In the genomic region with DNA sequence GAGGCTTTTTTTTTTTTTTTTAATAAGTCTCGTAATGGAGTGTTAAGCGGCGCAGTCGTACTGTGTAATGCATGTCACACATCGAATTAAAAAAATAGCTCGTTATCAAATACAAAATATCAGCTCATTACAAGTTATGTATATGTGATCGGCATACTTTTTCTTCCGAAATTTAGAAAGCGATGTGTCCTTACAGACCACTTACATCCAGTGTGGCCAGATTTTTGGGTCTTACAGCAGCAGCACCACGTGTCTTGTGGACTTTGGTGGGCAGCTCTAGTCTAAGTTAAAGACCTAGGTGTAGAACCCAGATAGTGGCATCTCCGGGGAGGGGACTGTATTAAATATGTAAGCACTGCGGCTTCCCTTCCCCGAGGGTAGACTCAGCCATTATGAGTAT, we compare ENCODE assay signal across 8 mouse cellular contexts. TPM values are rescaled to one million over a fixed set of nuclear protein-coding genes. Genes with fewer than 3 reads are reported as not detected.
A peak's percentile ranks its signal among the peaks of the same experiment; 100 is the strongest.
DNase-seq lines count a peak whose midpoint lies in the region; ATAC-seq and TF ChIP-seq lines count a peak whose summit lies in the region.

No protein-coding gene starts in this region.

- peak overlapping the region; percentile 70 for H3K4me2 ChIP-seq in heart, postnatal 0 days (ENCODE audit: low read depth, low read length)
- H3K4me2 ChIP-seq in liver, embryonic 14.5 days (ENCODE audit: low read depth), result peak overlapping the region; percentile 97
- H3K4me2 ChIP-seq in stomach, embryonic 16.5 days (ENCODE audit: low read depth, low read length), result peak overlapping the region; percentile 86

- H3K4me1 ChIP-seq in brown adipose tissue, adult 24 weeks (ENCODE audit: control insufficient read depth, insufficient read depth, insufficient read length, low read length), result peaks cover 9% of the 10 kb centered on the region; the same call in 1 of the 2 replicates
- peaks cover 12% of the 10 kb centered on the region; the same call in 1 of the 2 replicates for H3K4me1 ChIP-seq in heart, postnatal 0 days (ENCODE audit: control insufficient read depth, insufficient read depth)
- peaks cover 2 to 18% of the 10 kb centered on the region in 2 experiments for H3K4me1 ChIP-seq in liver, embryonic 14.5 days (replicated peaks; ENCODE audit: control insufficient read depth in 2 of 2, insufficient read depth in 2 of 2, low read length in 1 of 2)
- peaks cover 12% of the 10 kb centered on the region; the same call in 1 of the 2 replicates for H3K4me1 ChIP-seq in stomach, embryonic 16.5 days (ENCODE audit: control insufficient read depth, insufficient read depth, low read length)

- no peak for TF ChIP-seq EP300 in heart, postnatal 0 days (IDR thresholded peaks at IDR 0.05; ENCODE audit: low read depth)
- TF ChIP-seq EP300 in liver, embryonic 14.5 days (IDR thresholded peaks at IDR 0.05; ENCODE audit: low read depth), result no peak

- peak overlapping the region; percentile 97 for H3K9ac ChIP-seq in heart, postnatal 0 days (replicated peaks; ENCODE audit: low read depth, low read length)
- peak overlapping the region; percentile 90 for H3K9ac ChIP-seq in liver, embryonic 14.5 days (replicated peaks)
- H3K9ac ChIP-seq in stomach, embryonic 16.5 days (ENCODE audit: low read length), result peak overlapping the region; percentile 91

- peaks cover 16% of the 10 kb centered on the region for H3K36me3 ChIP-seq in heart, postnatal 0 days (replicated peaks; ENCODE audit: control insufficient read depth, insufficient read depth, low read length)
- peaks cover 11% of the 10 kb centered on the region for H3K36me3 ChIP-seq in liver, embryonic 14.5 days (replicated peaks; ENCODE audit: control insufficient read depth, insufficient read depth, low read depth)
- peaks cover 4% of the 10 kb centered on the region; the same call in 1 of the 2 replicates for H3K36me3 ChIP-seq in stomach, embryonic 16.5 days (ENCODE audit: control insufficient read depth, insufficient read depth, low read length)

- intact Hi-C loops in left cerebral cortex, adult 2 months (cut with DNase I), result no loop called here

- no peak for TF ChIP-seq CTCF in left cerebral cortex, adult 2 months (IDR thresholded peaks at IDR 0.05)
- TF ChIP-seq CTCF in heart, postnatal 0 days (IDR thresholded peaks at IDR 0.05; ENCODE audit: low read depth), result no peak
- TF ChIP-seq CTCF in liver, embryonic 14.5 days (IDR thresholded peaks at IDR 0.05; ENCODE audit: low read depth), result no peak

- H3K27ac ChIP-seq in left cerebral cortex, adult 2 months, result no peak overlapping the region; the same call in 1 of the 2 replicates
- no peak overlapping the region for H3K27ac ChIP-seq in brown adipose tissue, adult 24 weeks (replicated peaks; ENCODE audit: low read depth, low read length)
- peak overlapping the region; percentile 94 for H3K27ac ChIP-seq in heart, postnatal 0 days (ENCODE audit: low read depth)
- H3K27ac ChIP-seq in liver, embryonic 14.5 days, result peak overlapping the region; percentile 65
- H3K27ac ChIP-seq in stomach, embryonic 16.5 days (ENCODE audit: low read length), result no peak overlapping the region; the same call in 1 of the 2 replicates

- no peaks in the 10 kb centered on the region for H3K9me3 ChIP-seq in heart, postnatal 0 days (replicated peaks; ENCODE audit: control insufficient read depth, low read length)
- no peaks in the 10 kb centered on the region for H3K9me3 ChIP-seq in liver, embryonic 14.5 days (ENCODE audit: control insufficient read depth, low read length)
- no peaks in the 10 kb centered on the region for H3K9me3 ChIP-seq in stomach, embryonic 16.5 days (replicated peaks; ENCODE audit: control insufficient read depth, low read length)

- no peak for ATAC-seq in heart, postnatal 0 days (ENCODE audit: insufficient read depth, low read depth)
- peak; percentile 22 for ATAC-seq in liver, embryonic 14.5 days (ENCODE audit: insufficient read depth)
- ATAC-seq in stomach, embryonic 16.5 days (ENCODE audit: insufficient read depth, low FRiP score), result no peak

- WGBS in heart, postnatal 0 days, result under 1% methylated on average over 13 of the region's 13 CpGs
- under 1% methylated on average over 13 of the region's 13 CpGs for WGBS in liver, embryonic 14.5 days (ENCODE audit: insufficient replicate concordance)
- WGBS in stomach, embryonic 16.5 days, result under 1% methylated on average over 13 of the region's 13 CpGs

- peak overlapping the region; percentile 94 for H3K4me3 ChIP-seq in left cerebral cortex, adult 2 months
- peak overlapping the region; percentile 100 for H3K4me3 ChIP-seq in brown adipose tissue, adult 24 weeks (ENCODE audit: insufficient read depth, low read depth, low read length)
- H3K4me3 ChIP-seq in heart, postnatal 0 days (ENCODE audit: low read depth, low read length), result peak overlapping the region; percentile 100
- peak overlapping the region; percentile 73 to 94 for H3K4me3 ChIP-seq in liver, embryonic 14.5 days (ENCODE audit: insufficient read depth in 1 of 2, low read depth in 2 of 2, low read length in 2 of 2)
- peak overlapping the region; percentile 96 for H3K4me3 ChIP-seq in stomach, embryonic 16.5 days (replicated peaks; ENCODE audit: low read length)

- no peaks in the 10 kb centered on the region for H3K27me3 ChIP-seq in heart, postnatal 0 days (ENCODE audit: control insufficient read depth, insufficient read depth, low read length)
- H3K27me3 ChIP-seq in liver, embryonic 14.5 days (ENCODE audit: control insufficient read depth, insufficient read depth, low read length), result no peaks in the 10 kb centered on the region
- H3K27me3 ChIP-seq in stomach, embryonic 16.5 days (ENCODE audit: control insufficient read depth, insufficient read depth, low read length), result no peaks in the 10 kb centered on the region

- DNase-seq in left cerebral cortex, adult 2 months (ENCODE audit: extremely low spot score in 1 of 2, low spot score in 2 of 2), result no peak
- no peak for DNase-seq in left cerebral cortex, adult 18-20 months (ENCODE audit: low spot score in 2 of 2)
- no peak for DNase-seq in heart, postnatal 0 days (ENCODE audit: low spot score)
- DNase-seq in liver, embryonic 14.5 days (ENCODE audit: low read depth in 3 of 3, low spot score in 3 of 3), result peak in 1 of 3 experiments; percentile 19
- no peak for DNase-seq in MN1 (ENCODE audit: low spot score)
- DNase-seq in gastrocnemius, postnatal 25 days, result no peak

RNA-seq across cellular contexts. Expression of a gene that starts 0.5 kb away (rescaled TPM):
- 10 to 100 TPM; 33.5 to 35.4 TPM for total RNA-seq in left cerebral cortex, adult 2 months (2021)
- total RNA-seq in left cerebral cortex, adult 18-20 months (2021), result 10 to 100 TPM; 33.7 to 34.2 TPM
- 7.6 and 14.0 TPM in 2 replicates for polyA plus RNA-seq in brown adipose tissue, adult 24 weeks (2012; ENCODE audit: insufficient read depth, insufficient read length, missing spikeins)
- total RNA-seq in heart, postnatal 0 days (2014; rRNA removed; ENCODE audit: low replicate concordance), result 13.7 and 76.8 TPM in 2 replicates
- polyA plus RNA-seq in heart, postnatal 0 days (2015; fragmentation: Nextera tagmentation; extraction: Ambion mirVana), result 12.0 and 12.3 TPM in 2 replicates
- polyA plus RNA-seq in liver, embryonic 14.5 days (2012; rRNA removed), result 3.5 and 3.6 TPM in 2 replicates
- polyA plus RNA-seq in liver, embryonic 14.5 days (2014; fragmentation: Nextera tagmentation; extraction: Ambion mirVana), result 5.1 and 5.4 TPM in 2 replicates
- polyA plus RNA-seq in stomach, embryonic 16.5 days (2015; fragmentation: Nextera tagmentation; extraction: Ambion mirVana), result 19.7 and 20.1 TPM in 2 replicates
- total RNA-seq in gastrocnemius, postnatal 25 days (2021), result 10 to 100 TPM; 15.8 to 17.6 TPM

RNA-seq across cellular contexts. Expression of a gene that starts 30.9 kb away (rescaled TPM):
- total RNA-seq in left cerebral cortex, adult 2 months (2021), result 10 to 100 TPM; 57.1 to 64.9 TPM
- 10 to 100 TPM; 65.5 to 66.2 TPM for total RNA-seq in left cerebral cortex, adult 18-20 months (2021)
- polyA plus RNA-seq in brown adipose tissue, adult 24 weeks (2012; ENCODE audit: insufficient read depth, insufficient read length, missing spikeins), result 31.6 and 39.6 TPM in 2 replicates
- 43.4 and 57.8 TPM in 2 replicates for total RNA-seq in heart, postnatal 0 days (2014; rRNA removed; ENCODE audit: low replicate concordance)
- polyA plus RNA-seq in heart, postnatal 0 days (2015; fragmentation: Nextera tagmentation; extraction: Ambion mirVana), result 47.8 and 52.1 TPM in 2 replicates
- 18.7 and 29.1 TPM in 2 replicates for polyA plus RNA-seq in liver, embryonic 14.5 days (2012; rRNA removed)
- polyA plus RNA-seq in liver, embryonic 14.5 days (2014; fragmentation: Nextera tagmentation; extraction: Ambion mirVana), result 89.2 and 94.8 TPM in 2 replicates
- polyA plus RNA-seq in stomach, embryonic 16.5 days (2015; fragmentation: Nextera tagmentation; extraction: Ambion mirVana), result 133 and 134 TPM in 2 replicates
- 10 to 100 TPM; 17.1 to 18.1 TPM for total RNA-seq in gastrocnemius, postnatal 25 days (2021)

Comparison
In these comparisons a context has a peak if more than half of its experiments do, and no peak if none do; other contexts are left out.
1. H3K27ac ChIP-seq: peak in heart, postnatal 0 days (single experiment) and liver, embryonic 14.5 days (single experiment); none in left cerebral cortex, adult 2 months (single experiment), brown adipose tissue, adult 24 weeks (single experiment) and stomach, embryonic 16.5 days (single experiment).
2. Peak in every context shown above with its lines, with median percentiles within 50 percentile points of each other: H3K4me3 ChIP-seq, H3K4me2 ChIP-seq and H3K9ac ChIP-seq.